Mouse (Mus musculus) retina, adult 2 months (tissue): ENCODE data around the gene Lce1c.
"Not testable (repeated sequence)": the region's sequence is repeated elsewhere in the genome, so short reads cannot be mapped to it uniquely, and the experiment has no call there.

ENCODE experiments used
- DNase-seq: peaks from one replicate; pipeline ENCODE4 v3.0.0-alpha.2; 2012; ENCODE audit warnings: low read depth, low spot score

Gene Lce1c

DNA sequence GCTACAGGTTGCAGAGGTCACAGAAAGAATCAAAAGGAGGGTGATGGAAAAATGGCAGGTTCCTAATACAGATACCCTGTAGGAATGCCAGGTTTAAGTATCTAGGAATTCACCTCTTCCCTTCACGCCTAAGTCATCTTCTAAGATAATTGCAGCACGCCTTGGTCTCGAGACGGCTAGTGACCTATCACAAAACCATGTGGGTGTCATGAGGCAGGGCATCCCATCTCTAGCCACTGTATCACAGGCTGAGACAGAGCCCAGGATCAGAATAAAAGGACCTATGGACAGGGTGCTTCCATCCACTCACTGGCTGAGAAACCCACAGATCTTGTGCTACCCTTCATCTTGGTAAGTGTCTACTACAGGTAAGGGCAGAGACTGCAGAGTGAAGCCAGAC, at the start of gene Lce1c:
TSS of gene Lce1c (plus strand) at position 301 of the 400 bp plus-strand sequence.
- no peak for DNase-seq

DNA sequence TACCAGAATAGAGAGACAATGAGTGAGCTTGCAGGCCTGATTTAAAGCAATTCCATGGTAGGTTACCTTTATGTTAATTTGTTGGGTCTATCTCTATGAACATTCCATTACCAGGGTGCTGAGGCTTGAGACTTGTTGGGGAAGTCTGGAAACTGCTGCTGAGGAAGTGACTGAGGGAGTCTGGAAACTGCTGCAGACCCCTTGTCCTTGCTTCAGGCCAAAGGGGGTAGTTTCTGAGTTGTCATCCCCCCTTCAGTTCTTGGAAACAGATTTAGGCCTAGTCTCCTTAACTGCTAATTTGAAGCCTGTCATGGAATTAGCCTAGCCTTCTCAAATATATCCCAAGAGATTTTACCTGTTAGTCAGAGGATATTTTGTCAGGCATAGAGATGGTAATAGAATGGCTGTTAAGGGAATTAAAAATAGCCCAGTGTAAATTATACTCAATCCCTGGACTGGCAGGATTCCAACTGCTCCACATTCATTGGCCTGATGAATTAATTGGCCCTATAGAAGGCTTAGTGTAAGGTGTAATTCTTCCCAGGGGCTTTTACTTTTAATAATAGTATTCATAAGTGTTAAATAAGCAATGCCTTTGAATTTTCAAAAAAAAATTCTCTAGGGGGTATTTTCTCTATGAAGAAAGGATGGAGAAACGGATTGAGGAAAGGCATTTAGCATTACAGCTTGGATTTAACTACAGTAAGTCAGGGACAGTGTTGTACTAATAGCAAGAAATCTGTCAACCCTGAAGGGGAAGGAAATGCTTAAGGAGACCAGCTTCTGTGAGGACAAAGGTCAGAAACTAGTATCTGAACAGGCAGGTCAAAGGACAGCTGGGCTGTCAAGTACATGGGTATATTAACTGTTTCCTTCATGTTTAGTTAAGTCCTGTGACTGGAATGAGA, 41.0 kb upstream of the Lce1c start:
- DNase-seq = no peak

DNA sequence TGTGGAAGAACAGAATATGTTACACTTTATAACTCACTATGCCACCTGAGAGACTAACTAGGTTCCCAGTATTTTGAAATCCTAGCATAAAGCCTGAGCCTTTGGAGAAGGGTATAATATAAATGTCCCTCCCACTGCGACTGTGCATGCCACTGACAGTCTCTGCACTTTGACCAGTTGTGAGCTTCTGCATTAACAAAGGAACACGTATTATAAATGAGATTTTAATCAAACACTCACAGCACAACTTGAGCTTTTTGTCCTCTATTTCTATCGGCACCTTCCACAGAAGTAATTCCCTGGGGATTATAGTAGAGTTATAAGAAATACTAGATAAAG, 40.4 kb upstream of the Lce1c start:
- no peak for DNase-seq

DNA sequence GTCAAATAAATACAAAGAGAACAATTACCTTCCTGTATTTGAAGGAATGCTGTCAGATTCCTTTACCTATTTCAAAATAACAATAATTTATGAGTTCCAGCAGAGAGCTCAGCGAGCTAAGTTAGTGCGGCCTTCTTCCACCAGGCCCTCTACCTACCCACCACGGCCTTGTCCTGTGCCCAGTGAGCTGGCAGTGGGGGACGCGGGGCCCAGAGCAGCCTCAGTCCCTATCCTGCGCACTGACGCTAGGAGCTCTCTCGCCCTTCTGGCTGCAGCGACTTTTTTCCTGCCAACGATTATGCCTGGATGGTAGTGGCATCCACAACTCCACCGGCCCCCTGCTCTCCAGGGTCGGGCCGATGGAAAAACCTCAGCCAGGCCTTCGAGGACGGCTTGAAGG, 39.2 kb upstream of the Lce1c start:
- no peak for DNase-seq

DNA sequence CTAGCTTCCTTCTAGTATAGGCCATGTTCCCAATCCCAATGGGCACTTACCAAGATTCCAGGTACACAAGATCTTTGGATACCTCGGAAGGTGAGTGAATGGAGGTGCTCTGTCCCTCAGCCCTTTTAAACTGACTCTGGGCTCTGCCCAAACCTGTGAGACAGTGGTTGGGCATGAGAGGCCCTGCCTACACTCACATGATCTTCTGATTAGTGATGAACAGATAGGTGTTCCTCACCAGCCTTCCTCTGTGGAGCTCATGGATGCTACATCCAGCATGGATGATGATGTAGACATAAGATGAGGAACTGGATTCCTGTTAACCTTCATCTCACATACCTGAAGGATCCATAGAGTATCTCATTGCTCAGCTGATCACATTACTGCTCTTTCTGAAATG, 30.8 kb upstream of the Lce1c start, which contains the start of gene Lce1a1:
TSS of gene Lce1a1 (minus strand) at position 101 of the 400 bp plus-strand sequence.
- no peak for DNase-seq

DNA sequence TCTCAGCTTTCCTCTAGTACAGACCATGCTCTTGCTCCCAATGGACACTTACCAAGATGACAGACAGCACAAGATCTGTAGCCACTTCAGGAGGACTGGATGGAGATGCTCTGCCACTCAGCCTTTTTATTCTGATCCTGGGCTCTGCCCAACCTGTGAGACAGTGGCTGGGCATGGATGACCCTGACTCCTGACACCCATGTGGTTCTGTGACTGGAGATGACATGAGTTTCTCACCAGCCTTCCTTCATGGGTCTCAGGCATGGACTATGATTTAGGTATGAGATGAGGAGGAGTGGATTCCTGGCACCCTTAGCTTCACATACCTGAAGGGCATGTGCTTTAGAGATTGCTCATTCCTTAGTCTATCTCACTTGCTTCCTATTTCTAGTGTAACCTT, 22.2 kb upstream of the Lce1c start, which contains the start of gene Lce1b:
TSS of gene Lce1b (minus strand) at position 101 of the 400 bp plus-strand sequence.
- no peak for DNase-seq

DNA sequence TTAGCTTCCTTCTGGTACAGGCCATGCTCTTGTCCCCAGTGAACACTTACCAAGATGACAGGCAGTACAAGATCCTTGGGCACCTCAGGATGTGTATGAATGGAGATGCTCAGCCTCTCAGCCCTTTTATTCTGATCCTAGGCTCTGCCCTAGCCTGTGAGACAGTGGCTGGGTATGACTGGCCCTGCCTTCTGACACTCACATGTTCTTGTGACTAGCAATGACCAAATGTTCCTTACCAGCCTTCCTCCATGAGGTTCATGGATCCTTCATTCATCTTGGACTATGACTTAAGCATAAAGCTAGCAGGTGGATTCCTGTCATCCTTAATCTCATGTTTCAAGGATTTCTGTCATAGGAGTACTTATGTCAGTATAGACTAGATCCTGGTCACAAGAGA, 8.8 kb upstream of the Lce1c start, which contains the start of gene Lce1a2:
TSS of gene Lce1a2 (minus strand) at position 101 of the 400 bp plus-strand sequence.
- DNase-seq = no peak

DNA sequence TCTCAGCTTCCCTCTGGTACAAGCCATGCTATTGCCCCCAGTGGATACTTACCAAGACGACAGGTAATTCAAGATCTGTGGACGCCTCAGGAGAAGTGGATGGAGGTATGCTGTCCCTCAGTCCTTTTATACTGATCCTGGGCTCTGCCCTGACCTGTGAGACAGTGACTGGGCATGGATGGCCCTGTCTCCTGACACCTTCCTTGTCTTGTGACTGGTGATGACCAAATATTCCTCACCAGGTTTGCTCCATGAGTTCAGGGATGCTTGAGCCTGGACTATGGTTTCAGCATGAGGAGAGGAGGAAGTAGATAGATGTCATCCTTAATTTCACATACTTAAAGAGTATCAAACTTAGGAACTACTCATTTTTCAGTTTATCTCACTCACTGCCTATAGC, 8.1 kb downstream of the Lce1c start, which contains the start of gene Lce1d:
TSS of gene Lce1d (minus strand) at position 101 of the 400 bp plus-strand sequence.
- no peak for DNase-seq

DNA sequence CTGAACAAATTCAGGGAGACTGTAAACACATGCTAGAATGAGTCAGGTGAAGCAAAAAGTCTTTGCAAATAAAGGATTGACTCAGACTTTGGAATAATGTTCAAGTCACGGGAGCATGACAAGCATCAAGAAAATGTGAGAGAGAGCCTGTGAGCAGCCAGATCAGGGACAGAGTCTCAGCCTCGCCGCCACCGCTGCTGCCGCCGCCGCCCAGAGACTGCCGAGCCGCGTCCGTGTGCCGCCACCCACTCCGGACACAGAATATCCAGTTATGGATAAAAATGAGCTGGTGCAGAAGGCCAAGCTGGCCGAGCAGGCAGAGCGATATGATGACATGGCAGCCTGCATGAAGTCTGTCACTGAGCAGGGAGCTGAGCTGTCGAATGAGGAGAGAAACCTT, 10.1 kb downstream of the Lce1c start:
- DNase-seq = not testable (repeated sequence)

DNA sequence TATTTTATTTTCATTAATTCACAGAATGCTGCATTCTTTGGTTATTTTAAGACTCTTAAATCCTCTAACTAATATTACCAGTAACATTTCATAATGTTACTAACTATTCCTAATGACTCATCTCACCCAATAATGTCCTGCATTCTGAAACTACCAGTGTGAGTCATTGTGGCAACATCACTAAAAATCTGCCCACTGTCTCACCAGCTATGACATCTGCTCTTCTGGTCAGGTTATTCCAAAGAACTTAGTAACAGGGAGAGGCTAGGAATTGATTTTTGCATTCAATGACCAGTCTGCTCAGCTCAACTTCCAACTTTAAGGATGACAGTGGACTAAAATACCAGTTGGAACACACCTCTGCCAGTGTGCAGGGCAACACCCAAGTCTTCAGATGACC, 12.6 kb downstream of the Lce1c start:
- no peak for DNase-seq

DNA sequence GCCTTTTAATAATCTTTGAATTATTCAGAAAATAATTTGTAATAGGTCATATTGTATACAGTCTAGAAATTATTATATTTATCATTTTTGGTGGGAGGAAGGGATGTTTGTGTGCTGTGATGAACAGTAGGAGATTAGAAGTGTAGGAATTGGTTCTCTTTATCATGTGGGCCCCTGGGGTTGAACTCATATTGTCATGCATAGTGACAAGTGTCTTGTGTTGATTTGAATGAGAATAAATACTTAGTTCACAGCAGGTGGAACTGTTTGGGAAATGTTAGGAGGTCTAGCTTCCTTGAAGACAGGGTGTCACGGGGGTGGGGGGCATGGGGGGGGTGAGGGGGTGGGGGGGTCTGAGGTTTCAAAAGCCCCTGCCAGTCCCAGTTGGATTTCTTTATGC, 15.6 kb downstream of the Lce1c start:
- no peak for DNase-seq

DNA sequence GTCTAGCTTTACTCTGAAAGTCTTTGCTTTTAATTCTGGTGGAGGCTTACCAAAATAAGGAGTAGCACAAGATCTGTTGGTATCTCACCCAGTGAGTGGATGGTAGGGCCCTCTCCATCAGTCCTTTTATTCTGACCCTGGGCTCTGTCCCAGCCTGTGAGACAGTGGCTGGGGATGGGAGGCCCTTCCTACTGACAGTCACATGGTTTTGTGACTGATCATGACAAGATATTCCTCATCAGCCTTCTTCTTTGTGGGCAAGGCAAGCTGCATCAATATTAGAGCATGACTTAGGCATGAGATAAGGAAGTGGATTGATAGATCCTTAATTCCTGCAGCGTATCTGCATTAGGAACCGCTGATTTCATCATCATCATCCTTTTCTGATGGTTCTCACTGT, 29.9 kb downstream of the Lce1c start, which contains the start of gene Lce1e:
TSS of gene Lce1e (minus strand) at position 101 of the 400 bp plus-strand sequence.
- DNase-seq = no peak

DNA sequence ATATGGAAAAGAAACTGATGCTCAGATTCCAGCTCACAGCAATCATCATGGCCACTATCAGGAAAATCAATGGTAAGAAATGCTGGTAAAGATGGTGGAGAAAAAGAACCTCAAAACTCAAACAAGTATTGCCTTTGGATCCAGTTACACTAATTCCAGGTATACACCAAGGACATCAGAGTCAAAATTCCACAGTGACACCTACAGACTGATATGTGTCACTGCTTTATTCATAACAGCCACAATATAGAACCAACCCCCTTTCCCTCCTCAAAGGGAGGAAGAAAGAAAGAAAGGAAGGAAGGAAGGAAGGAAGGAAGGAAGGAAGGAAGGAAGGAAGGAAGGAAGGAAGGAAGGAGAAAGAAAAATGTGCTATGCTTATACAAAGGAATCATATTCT, 36.1 kb downstream of the Lce1c start:
- no peak for DNase-seq

DNA sequence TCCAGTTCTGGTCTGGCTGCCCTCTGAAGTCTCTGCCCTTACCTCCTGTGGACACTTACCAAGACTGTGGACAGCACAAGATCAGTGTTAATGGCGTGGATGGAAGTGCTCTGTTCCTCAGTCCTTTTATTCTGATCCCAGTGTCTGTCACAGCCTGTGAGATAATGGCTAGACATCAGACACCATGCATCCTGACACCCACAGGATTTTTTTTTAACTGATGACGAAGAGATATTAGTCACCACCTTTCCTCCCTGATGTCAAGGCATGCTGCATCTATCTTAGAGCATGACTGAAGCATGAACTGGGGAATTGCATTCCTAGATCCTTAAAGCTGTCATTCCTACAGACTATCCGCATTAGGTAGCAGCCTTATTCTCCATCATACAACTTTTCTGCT, 41.2 kb downstream of the Lce1c start, which contains the start of gene Lce1f:
TSS of gene Lce1f (minus strand) at position 101 of the 400 bp plus-strand sequence.
- no peak for DNase-seq

DNA sequence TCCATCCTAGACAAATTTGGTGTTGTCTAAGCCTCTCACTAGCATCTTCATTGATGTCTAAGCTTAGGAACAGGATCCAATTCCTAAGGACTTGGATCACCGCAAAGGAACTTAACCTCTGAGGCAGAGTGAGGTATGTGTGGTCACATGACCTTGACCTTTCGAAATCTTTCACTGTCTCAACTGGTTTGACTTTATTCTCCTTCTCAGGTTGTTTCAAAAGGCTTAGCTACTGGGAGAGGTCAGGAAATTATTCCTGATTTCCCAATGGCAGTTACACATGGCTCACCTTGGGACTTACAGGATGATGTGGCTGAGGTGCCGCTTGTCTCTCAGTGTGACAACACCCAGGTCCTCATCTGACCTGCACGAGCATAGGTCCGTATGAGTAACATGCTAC, 43.6 kb downstream of the Lce1c start:
- DNase-seq = no peak
